Mouse (Mus musculus): Measurements from ENCODE around the gene A930033H14Rik. TPM values are rescaled to one million over a fixed set of nuclear protein-coding genes. Genes with fewer than 3 reads are reported as not detected.

The A930033H14Rik gene
- polyA plus RNA-seq, 1 experiment: not detected

DNA sequence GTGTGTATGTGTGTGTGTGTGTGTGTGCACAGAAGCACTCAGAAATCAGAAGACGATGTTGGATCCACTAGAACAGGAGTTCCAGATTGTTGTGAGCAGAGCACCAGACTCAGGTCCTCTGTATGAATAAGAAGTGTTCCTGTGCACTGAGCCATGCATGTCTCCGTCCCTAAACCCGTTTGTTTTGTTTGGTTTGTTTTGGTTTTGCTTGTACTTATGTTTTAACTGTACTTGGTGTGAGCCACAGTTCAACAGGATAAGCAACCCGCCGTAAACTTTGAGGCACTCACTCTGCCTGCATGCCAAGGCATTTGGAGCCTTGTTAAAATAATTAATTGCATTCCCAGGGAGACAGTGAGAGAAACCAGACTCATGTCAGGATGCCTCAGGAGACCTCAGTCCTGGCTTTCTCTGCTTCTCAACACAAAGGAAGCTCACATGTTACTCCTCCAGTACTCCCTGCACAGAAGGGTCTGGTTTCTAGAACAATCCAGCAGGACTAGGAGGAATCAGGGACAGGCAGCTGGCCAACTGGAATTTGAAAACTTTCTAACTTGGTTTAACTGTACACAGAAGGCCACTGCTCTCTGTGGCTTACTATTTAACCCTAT, 40.3 kb upstream of the A930033H14Rik start:
- Histone ChIP-seq H3K4me1 (ENCODE audit: control insufficient read depth, insufficient read depth, low read length) (peaks cover 5% of the 10 kb centered on the region), H3K4me3 (replicated peaks; ENCODE audit: control insufficient read depth, low read depth, low read length) (no peak overlapping the region), H3K27ac (ENCODE audit: control insufficient read depth, insufficient read depth, low read depth, low read length, poor library complexity) (no peak overlapping the region; the same call in 1 of the 2 replicates)
- TF ChIP-seq POLR2A (IDR thresholded peaks at IDR 0.05; ENCODE audit: borderline replicate concordance, control insufficient read depth, low read depth, low read length) (no peak), CTCF (IDR thresholded peaks at IDR 0.05; ENCODE audit: control insufficient read depth, insufficient read depth, low read length) (no peak)
- 34% methylated on average over 5 of the region's 5 CpGs for WGBS

DNA sequence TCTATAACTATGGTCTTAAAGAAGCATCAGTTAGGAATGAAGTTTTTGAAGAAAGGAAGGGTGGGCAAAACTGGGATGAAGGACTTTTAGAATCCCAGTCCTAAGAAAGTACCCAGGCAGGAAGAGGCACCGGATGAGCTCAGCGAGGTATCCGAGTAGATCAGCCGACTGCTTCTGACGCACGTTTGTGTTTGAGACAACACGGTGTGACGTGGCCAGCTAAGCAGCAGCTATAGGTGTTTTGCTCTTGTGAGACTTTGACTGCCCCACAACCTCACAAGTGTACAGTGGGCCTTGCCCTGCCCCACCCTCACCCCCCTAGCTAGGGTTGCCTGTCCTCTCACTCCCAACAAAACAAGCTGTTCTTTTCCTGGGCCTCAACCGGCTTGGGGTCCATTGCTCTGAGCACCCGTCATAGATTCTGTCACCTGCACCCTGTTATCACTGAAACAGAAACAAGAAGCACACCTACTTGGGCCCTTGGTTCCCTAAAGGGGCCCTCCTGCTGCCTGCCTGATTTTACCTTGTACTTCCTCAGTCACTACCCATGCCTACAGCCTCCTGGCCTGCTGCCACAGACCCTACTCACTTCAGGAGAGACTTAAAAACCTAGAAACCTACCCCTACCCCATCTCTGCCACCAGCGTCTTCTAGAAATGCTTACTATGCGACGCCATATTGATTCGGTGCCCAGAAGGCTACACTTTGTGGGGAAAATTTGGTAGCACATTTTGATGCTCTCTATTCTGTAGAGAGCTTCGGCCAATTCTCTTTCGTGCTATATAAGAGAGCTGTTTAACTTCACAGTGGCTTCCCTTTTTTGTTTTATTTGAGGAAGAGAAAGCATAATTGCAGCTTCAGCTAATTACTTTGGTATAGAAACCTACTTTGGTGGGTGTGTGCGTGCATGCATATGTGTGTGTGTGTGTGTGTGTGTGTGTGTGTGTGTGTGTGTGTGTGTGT, 39.5 kb upstream of the A930033H14Rik start:
- peak overlapping the region; percentile 46 for H3K27ac ChIP-seq (ENCODE audit: control insufficient read depth, insufficient read depth, low read depth, low read length, poor library complexity)
- 48% methylated on average over 17 of the region's 17 CpGs for WGBS
- TF ChIP-seq POLR2A (IDR thresholded peaks at IDR 0.05; ENCODE audit: borderline replicate concordance, control insufficient read depth, low read depth, low read length): no peak
- H3K4me1 ChIP-seq (ENCODE audit: control insufficient read depth, insufficient read depth, low read length): peaks cover 7% of the 10 kb centered on the region
- H3K4me3 ChIP-seq (replicated peaks; ENCODE audit: control insufficient read depth, low read depth, low read length): no peak overlapping the region

DNA sequence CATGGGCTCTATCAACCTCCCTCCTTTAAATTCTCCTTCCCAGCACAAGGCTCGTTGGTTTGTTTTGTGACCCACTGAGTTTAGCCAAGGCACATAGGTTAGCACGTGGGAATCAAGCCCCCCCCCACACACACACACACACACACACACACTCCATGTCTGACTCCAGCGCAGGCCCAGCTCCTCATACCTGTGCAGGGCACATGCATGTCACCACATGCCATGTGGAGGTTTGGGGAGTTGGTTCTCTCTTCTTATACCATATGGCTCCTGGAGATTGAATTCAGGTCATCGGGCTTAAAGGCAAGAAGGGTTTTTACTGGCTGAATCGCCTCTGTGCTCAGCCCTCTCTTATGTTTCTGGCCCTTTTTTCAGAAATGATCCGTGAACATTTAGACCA, 38.4 kb upstream of the A930033H14Rik start:
- TF ChIP-seq POLR2A (IDR thresholded peaks at IDR 0.05; ENCODE audit: borderline replicate concordance, control insufficient read depth, low read depth, low read length) (no peak), CTCF (IDR thresholded peaks at IDR 0.05; ENCODE audit: control insufficient read depth, insufficient read depth, low read length) (no peak)

DNA sequence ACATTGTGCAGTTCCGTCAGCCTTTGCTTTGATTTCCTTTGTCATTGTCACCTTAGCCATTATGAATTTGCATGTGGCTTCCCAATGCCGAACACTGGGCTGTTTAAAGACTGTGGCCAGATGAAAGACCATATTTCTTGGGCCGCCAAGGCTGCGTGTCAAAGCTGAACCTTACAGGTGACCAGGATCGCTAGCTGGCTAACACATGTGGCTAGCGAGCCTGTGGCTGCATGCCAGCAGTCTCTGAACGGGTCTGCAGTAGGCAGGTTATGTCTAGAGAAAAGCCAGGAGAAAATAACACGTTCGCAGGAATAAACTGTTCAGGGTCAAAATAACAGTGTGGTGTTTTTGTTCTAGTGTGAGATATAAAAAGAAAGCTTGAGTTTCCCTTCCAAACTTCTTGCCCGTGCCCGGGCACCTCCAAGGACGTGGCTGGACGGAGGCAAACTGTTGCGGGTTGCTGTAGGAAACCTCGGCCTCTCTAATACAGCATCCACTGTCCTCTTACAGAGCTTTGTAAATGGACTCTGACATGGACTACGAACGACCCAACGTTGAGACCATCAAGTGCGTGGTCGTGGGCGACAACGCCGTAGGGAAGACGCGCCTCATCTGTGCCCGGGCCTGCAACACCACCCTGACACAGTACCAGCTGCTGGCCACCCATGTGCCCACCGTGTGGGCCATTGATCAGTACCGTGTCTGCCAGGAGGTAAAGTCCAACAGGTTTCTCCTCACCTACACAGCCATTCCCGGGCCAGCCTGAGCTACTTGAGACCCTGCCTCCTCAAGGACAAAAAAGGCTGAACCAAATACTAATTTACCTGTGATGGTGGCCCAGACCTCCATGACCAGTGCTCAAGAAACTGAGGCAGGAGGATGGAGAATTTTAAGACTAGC, 35.6 kb upstream of the A930033H14Rik start:
- Histone ChIP-seq H3K4me3 (replicated peaks; ENCODE audit: control insufficient read depth, low read depth, low read length) (no peak overlapping the region), H3K4me1 (ENCODE audit: control insufficient read depth, insufficient read depth, low read length) (peaks cover 7% of the 10 kb centered on the region), H3K27ac (ENCODE audit: control insufficient read depth, insufficient read depth, low read depth, low read length, poor library complexity) (no peak overlapping the region)
- WGBS: 83% methylated on average over 29 of the region's 29 CpGs
- TF ChIP-seq CTCF (IDR thresholded peaks at IDR 0.05; ENCODE audit: control insufficient read depth, insufficient read depth, low read length): no peak
- TF ChIP-seq POLR2A (IDR thresholded peaks at IDR 0.05; ENCODE audit: borderline replicate concordance, control insufficient read depth, low read depth, low read length): no peak

More for the DNA sequence above, 38.4 kb upstream of the A930033H14Rik start:
- Histone ChIP-seq H3K27ac (ENCODE audit: control insufficient read depth, insufficient read depth, low read depth, low read length, poor library complexity) (no peak overlapping the region), H3K4me1 (ENCODE audit: control insufficient read depth, insufficient read depth, low read length) (peaks cover 9% of the 10 kb centered on the region), H3K4me3 (replicated peaks; ENCODE audit: control insufficient read depth, low read depth, low read length) (no peak overlapping the region)
- WGBS: 87% methylated on average over 6 of the region's 6 CpGs

DNA sequence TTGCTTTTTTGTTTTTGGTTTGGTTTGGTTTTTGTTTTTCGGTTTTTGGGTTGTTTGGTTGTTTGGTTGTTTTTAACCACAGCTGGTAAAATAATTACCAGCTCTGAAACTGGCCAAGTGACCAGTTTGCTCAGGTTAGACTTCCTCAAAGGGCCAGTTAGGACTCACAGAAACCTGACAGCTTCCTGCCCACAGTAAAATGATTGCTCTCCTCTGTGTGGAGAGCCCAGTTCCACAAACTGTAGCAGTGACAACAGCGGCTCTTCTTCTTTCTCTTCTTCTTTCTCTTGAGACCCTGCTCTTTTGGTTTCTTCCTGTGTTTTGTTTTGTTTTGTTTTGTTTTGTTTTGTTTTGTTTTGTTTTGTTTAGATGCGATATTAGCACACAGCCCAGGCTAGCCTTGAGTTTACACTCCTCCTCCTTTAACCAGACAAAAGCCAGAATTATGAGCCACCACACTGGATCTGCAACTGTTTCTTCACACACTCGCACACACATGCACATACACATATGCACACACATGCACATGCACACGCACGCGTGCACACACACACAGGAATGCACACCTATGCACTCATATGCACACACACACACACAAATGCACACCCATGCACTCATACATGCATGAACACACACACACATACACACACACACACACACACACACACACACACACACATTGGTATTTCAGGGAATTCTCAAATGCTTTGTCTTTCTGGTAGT, 34.6 kb upstream of the A930033H14Rik start:
- no peak for TF ChIP-seq CTCF (IDR thresholded peaks at IDR 0.05; ENCODE audit: control insufficient read depth, insufficient read depth, low read length)
- TF ChIP-seq POLR2A (IDR thresholded peaks at IDR 0.05; ENCODE audit: borderline replicate concordance, control insufficient read depth, low read depth, low read length): no peak
- H3K4me1 ChIP-seq (ENCODE audit: control insufficient read depth, insufficient read depth, low read length): peaks cover 7% of the 10 kb centered on the region
- no peak overlapping the region for H3K4me3 ChIP-seq (replicated peaks; ENCODE audit: control insufficient read depth, low read depth, low read length)
- H3K27ac ChIP-seq (ENCODE audit: control insufficient read depth, insufficient read depth, low read depth, low read length, poor library complexity): no peak overlapping the region
- WGBS: 58% methylated on average over 7 of the region's 7 CpGs

DNA sequence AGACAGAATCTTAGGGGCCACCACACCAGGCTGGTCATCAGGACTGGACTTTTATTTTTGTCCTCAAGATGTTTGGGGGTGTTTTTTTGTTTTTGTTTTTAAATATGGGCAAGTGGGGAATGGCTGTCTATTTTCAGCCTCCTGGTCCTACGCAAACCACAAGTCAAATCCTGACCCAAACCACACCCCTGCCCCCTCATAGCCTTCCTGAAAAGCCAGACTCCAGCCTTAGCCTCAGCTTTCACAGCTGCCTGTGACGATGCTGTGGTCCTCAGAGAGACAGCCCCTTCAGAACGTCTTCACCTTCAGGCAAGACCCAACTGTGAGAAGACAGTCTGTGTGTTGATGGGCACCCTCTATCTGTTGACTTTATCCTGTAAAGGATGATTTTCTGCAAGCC, 33.9 kb upstream of the A930033H14Rik start:
- WGBS: 8% methylated on average over 3 of the region's 3 CpGs
- TF ChIP-seq POLR2A (IDR thresholded peaks at IDR 0.05; ENCODE audit: borderline replicate concordance, control insufficient read depth, low read depth, low read length) (no peak), CTCF (IDR thresholded peaks at IDR 0.05; ENCODE audit: control insufficient read depth, insufficient read depth, low read length) (no peak)
- Histone ChIP-seq H3K4me3 (replicated peaks; ENCODE audit: control insufficient read depth, low read depth, low read length) (peak overlapping the region; percentile 22), H3K4me1 (ENCODE audit: control insufficient read depth, insufficient read depth, low read length) (peaks cover 5% of the 10 kb centered on the region), H3K27ac (ENCODE audit: control insufficient read depth, insufficient read depth, low read depth, low read length, poor library complexity) (peak overlapping the region; percentile 32; the same call in 1 of the 2 replicates)

DNA sequence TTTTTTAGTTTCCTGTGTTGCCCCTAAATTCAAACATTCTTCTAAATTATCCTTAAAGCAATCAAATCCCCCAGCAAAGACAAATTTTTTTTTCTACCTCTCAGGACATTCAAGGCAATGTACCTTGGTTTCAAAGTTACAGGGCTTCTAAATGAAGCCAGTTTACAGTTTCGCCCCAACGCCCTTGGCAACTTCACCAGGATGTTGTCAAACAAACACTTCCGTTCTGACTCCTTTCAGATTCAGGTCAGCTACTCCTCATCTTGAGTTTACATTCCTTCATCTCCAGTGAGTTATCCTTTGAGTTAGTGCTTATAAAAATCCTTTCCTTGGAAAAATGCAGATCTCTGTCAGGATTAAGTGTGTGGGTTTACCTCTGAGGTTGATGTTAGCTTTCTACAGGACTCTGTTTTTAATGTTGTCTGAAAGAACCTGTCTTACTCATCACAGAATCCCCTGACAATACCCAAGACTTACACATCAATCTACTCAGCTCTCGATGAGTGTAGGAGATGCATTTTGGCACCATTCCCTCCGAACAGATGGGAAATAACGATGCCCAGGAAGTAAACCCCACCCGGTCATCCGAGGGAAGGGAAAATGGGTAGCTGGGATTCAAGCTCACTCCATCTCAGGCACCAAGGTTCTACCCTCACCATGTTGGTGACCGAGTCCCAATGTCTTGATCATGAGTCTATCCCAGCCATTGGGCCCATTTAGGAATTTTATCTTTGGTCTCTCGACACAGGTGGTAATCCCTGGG, 33.2 kb upstream of the A930033H14Rik start:
- peaks cover 5% of the 10 kb centered on the region for H3K4me1 ChIP-seq (ENCODE audit: control insufficient read depth, insufficient read depth, low read length)
- H3K27ac ChIP-seq (ENCODE audit: control insufficient read depth, insufficient read depth, low read depth, low read length, poor library complexity): no peak overlapping the region
- H3K4me3 ChIP-seq (replicated peaks; ENCODE audit: control insufficient read depth, low read depth, low read length): no peak overlapping the region
- TF ChIP-seq CTCF (IDR thresholded peaks at IDR 0.05; ENCODE audit: control insufficient read depth, insufficient read depth, low read length): no peak
- no peak for TF ChIP-seq POLR2A (IDR thresholded peaks at IDR 0.05; ENCODE audit: borderline replicate concordance, control insufficient read depth, low read depth, low read length)
- 70% methylated on average over 10 of the region's 10 CpGs for WGBS
